ENCODE assay signal across 8 mouse cellular contexts in genomic region chr3:130730189-130730653, GRCm38 (mm10). TPM values are rescaled to one million over a fixed set of nuclear protein-coding genes. Genes with fewer than 3 reads are reported as not detected.
DNase-seq lines count a peak whose midpoint lies in the region; ATAC-seq lines count a peak whose summit lies in the region.

Gene Rpl34 (minus strand): TSS chr3:130730398.

- peak within 1 kb of the TSS; percentile 84 for H3K27ac ChIP-seq in lung, embryonic 16.5 days (ENCODE audit: low read length)

- WGBS in lung, embryonic 16.5 days = under 1% methylated on average over 45 of the region's 45 CpGs

- H3K9me3 ChIP-seq in lung, embryonic 16.5 days (ENCODE audit: control insufficient read depth, low read length) = no peaks in the 10 kb centered on the region

- peak; percentile 87 for DNase-seq in MEL-GATA-1-ER (ENCODE audit: extremely low read depth, low read depth)
- DNase-seq in cerebellum, adult 8-10 months = peak; percentile 90
- DNase-seq in forelimb bud, embryonic 11.5 days (ENCODE audit: low read depth, low spot score) = peak; percentile 97
- peak; percentile 79 for DNase-seq in layer of hippocampus, adult 9-10 months (ENCODE audit: low spot score)
- DNase-seq in ovary, postnatal 10 days (ENCODE audit: low spot score) = peak; percentile 80
- DNase-seq in thymus, postnatal 10 days (ENCODE audit: low spot score in 2 of 2) = peak; percentile 89

- peak within 1 kb of the TSS; percentile 77 for H3K4me2 ChIP-seq in lung, embryonic 16.5 days (ENCODE audit: low read depth, low read length)

- H3K36me3 ChIP-seq in lung, embryonic 16.5 days (ENCODE audit: control insufficient read depth, insufficient read depth, low read length) = peaks cover 24% of the 10 kb centered on the region

- peak; percentile 92 to 98 for ATAC-seq in hematopoietic stem cell, adult 5-6 weeks (replicated peaks in 1 of 2; ENCODE audit: insufficient read depth in 1 of 2, low FRiP score in 2 of 2, low TSS enrichment in 1 of 2, low read depth in 1 of 2, poor library complexity in 2 of 2, severe bottlenecking in 2 of 2)
- peak; percentile 99 for ATAC-seq in lung, embryonic 16.5 days (ENCODE audit: low read depth)

- peaks cover 23% of the 10 kb centered on the region for H3K4me1 ChIP-seq in lung, embryonic 16.5 days (replicated peaks; ENCODE audit: control insufficient read depth, insufficient read depth, low read length)

- peak within 1 kb of the TSS; percentile 99 for H3K9ac ChIP-seq in lung, embryonic 16.5 days (ENCODE audit: low read length)

- no peaks in the 10 kb centered on the region for H3K27me3 ChIP-seq in lung, embryonic 16.5 days (ENCODE audit: control insufficient read depth, insufficient read depth, low read depth, low read length)

- H3K4me3 ChIP-seq in lung, embryonic 16.5 days (ENCODE audit: low read length) = peak within 1 kb of the TSS; percentile 97

RNA-seq across cellular contexts. Expression of gene Rpl34, which starts in this region (rescaled TPM):
- total RNA-seq in hematopoietic stem cell, adult 5-6 weeks (2017) = 3,144 and 3,276 TPM in 2 replicates
- polyA plus RNA-seq in lung, embryonic 16.5 days (2015; fragmentation: Nextera tagmentation; extraction: Ambion mirVana) = 840 and 884 TPM in 2 replicates

Comparison
In these comparisons a context has a peak if more than half of its experiments do, and no peak if none do; other contexts are left out.
1. Peak in every context shown above with its lines: DNase-seq, ATAC-seq, H3K4me3 ChIP-seq and H3K27ac ChIP-seq.